Comparison of ENCODE assay signal across 9 mouse cellular contexts in genomic region chr2:163735980-163736379, GRCm38 (mm10). TPM values are rescaled to one million over a fixed set of nuclear protein-coding genes. Genes with fewer than 3 reads are reported as not detected.
DNase-seq lines count a peak whose midpoint lies in the region; ATAC-seq and TF ChIP-seq lines count a peak whose summit lies in the region.
"Had no signal": no experiment of that assay in that cellular context is flagged by ENCODE, and none has a peak within 500 bp of the region (broad histone marks: within the 10 kb centered on the region; RNA-seq: fewer than 3 reads in every experiment).

No protein-coding gene starts in this region.

- H3K9ac ChIP-seq in midbrain, embryonic 14.5 days (replicated peaks; ENCODE audit: low read length): no peak overlapping the region
- no peak overlapping the region for H3K9ac ChIP-seq in midbrain, embryonic 11.5 days (ENCODE audit: low read length)
- H3K9ac ChIP-seq in heart, embryonic 11.5 days (ENCODE audit: low read depth, low read length): no peak overlapping the region
- no peak overlapping the region for H3K9ac ChIP-seq in kidney, postnatal 0 days (ENCODE audit: low read depth, low read length)
- no peak overlapping the region for H3K9ac ChIP-seq in hindbrain, embryonic 16.5 days (ENCODE audit: low read depth, low read length)

- no peak overlapping the region for H3K4me2 ChIP-seq in midbrain, embryonic 14.5 days (ENCODE audit: low read length)
- no peak overlapping the region for H3K4me2 ChIP-seq in midbrain, embryonic 11.5 days
- H3K4me2 ChIP-seq in heart, embryonic 11.5 days: no peak overlapping the region
- H3K4me2 ChIP-seq in kidney, postnatal 0 days (ENCODE audit: low read length): no peak overlapping the region
- H3K4me2 ChIP-seq in hindbrain, embryonic 16.5 days (ENCODE audit: low read length): no peak overlapping the region

- no peak for ATAC-seq in midbrain, embryonic 14.5 days (ENCODE audit: low FRiP score, low TSS enrichment)
- ATAC-seq in midbrain, embryonic 11.5 days (ENCODE audit: low FRiP score): no peak
- peak; percentile 31; the same call in 1 of the 2 replicates for ATAC-seq in heart, embryonic 11.5 days (replicated peaks; ENCODE audit: insufficient number of reproducible peaks, low FRiP score, low TSS enrichment)
- ATAC-seq in kidney, postnatal 0 days (replicated peaks; ENCODE audit: low FRiP score, low read depth): no peak
- peak; percentile 85 for ATAC-seq in megakaryocyte progenitor cell, adult 5-6 weeks (replicated peaks; ENCODE audit: poor library complexity)
- no peak for ATAC-seq in hindbrain, embryonic 16.5 days

- peak; percentile 24 for DNase-seq in midbrain, embryonic 14.5 days
- no peak for DNase-seq in midbrain, embryonic 11.5 days (ENCODE audit: low spot score, missing footprints)
- DNase-seq in kidney, postnatal 0 days (ENCODE audit: low spot score): peak; percentile 63
- no peak for DNase-seq in cerebellum, adult 8-10 months
- no peak for DNase-seq in spleen, postnatal 14 days (ENCODE audit: low spot score in 2 of 2)
- DNase-seq: cerebellum, postnatal 36 days had no signal

- WGBS in midbrain, embryonic 14.5 days: 74% methylated on average over 6 of the region's 6 CpGs
- WGBS in midbrain, embryonic 11.5 days: 83% methylated on average over 6 of the region's 6 CpGs
- 50% methylated on average over 6 of the region's 6 CpGs for WGBS in heart, embryonic 11.5 days (ENCODE audit: insufficient replicate concordance)
- whole genome bisulfite sequencing in kidney, postnatal 0 days: 51% methylated on average over 6 of the region's 6 CpGs
- WGBS in hindbrain, embryonic 16.5 days: 56% methylated on average over 5 of the region's 6 CpGs

- H3K27ac ChIP-seq in midbrain, embryonic 14.5 days (replicated peaks; ENCODE audit: low read depth, low read length): no peak overlapping the region
- H3K27ac ChIP-seq in midbrain, embryonic 11.5 days (ENCODE audit: low read depth, low read length): no peak overlapping the region
- no peak overlapping the region for H3K27ac ChIP-seq in heart, embryonic 11.5 days (ENCODE audit: low read depth, low read length)
- peak overlapping the region; percentile 31; the same call in 1 of the 2 replicates for H3K27ac ChIP-seq in kidney, postnatal 0 days
- H3K27ac ChIP-seq in hindbrain, embryonic 16.5 days (ENCODE audit: low read depth, low read length): no peak overlapping the region

- no peak for TF ChIP-seq CTCF in kidney, postnatal 0 days (IDR thresholded peaks at IDR 0.05; ENCODE audit: low read depth)

- no peaks in the 10 kb centered on the region for H3K27me3 ChIP-seq in midbrain, embryonic 14.5 days (ENCODE audit: control insufficient read depth, insufficient read depth, low read length)
- no peaks in the 10 kb centered on the region for H3K27me3 ChIP-seq in midbrain, embryonic 11.5 days (ENCODE audit: control insufficient read depth, insufficient read depth, low read length)
- H3K27me3 ChIP-seq in heart, embryonic 11.5 days (ENCODE audit: control insufficient read depth, insufficient read depth, low read length): no peaks in the 10 kb centered on the region
- no peaks in the 10 kb centered on the region for H3K27me3 ChIP-seq in kidney, postnatal 0 days (ENCODE audit: insufficient read depth, low read length)
- H3K27me3 ChIP-seq in hindbrain, embryonic 16.5 days (replicated peaks; ENCODE audit: control insufficient read depth, insufficient read depth, low read length): no peaks in the 10 kb centered on the region

- H3K36me3 ChIP-seq in midbrain, embryonic 14.5 days (ENCODE audit: control insufficient read depth, insufficient read depth, low read length): 0 out of 2 replicates have a peak, but pooled peaks cover 3% of the 10 kb centered on the region
- H3K36me3 ChIP-seq in midbrain, embryonic 11.5 days (ENCODE audit: control insufficient read depth, insufficient read depth, low read length): no peaks in the 10 kb centered on the region
- H3K36me3 ChIP-seq in heart, embryonic 11.5 days (ENCODE audit: control insufficient read depth, insufficient read depth, low read length): no peaks in the 10 kb centered on the region
- H3K36me3 ChIP-seq in kidney, postnatal 0 days (ENCODE audit: insufficient read depth, low read length): no peaks in the 10 kb centered on the region
- no peaks in the 10 kb centered on the region for H3K36me3 ChIP-seq in hindbrain, embryonic 16.5 days (ENCODE audit: control insufficient read depth, insufficient read depth, low read length)

- H3K9me3 ChIP-seq in midbrain, embryonic 14.5 days (ENCODE audit: control insufficient read depth, low read length): no peaks in the 10 kb centered on the region
- no peaks in the 10 kb centered on the region for H3K9me3 ChIP-seq in midbrain, embryonic 11.5 days (ENCODE audit: control insufficient read depth, low read length)
- H3K9me3 ChIP-seq in heart, embryonic 11.5 days (replicated peaks; ENCODE audit: control insufficient read depth, low read length): no peaks in the 10 kb centered on the region
- no peaks in the 10 kb centered on the region for H3K9me3 ChIP-seq in kidney, postnatal 0 days (replicated peaks; ENCODE audit: low read length)
- no peaks in the 10 kb centered on the region for H3K9me3 ChIP-seq in hindbrain, embryonic 16.5 days (ENCODE audit: control insufficient read depth, low read length)

- H3K4me1 ChIP-seq in midbrain, embryonic 14.5 days (ENCODE audit: control insufficient read depth, insufficient read depth, low read length): no peaks in the 10 kb centered on the region
- no peaks in the 10 kb centered on the region for H3K4me1 ChIP-seq in midbrain, embryonic 11.5 days (ENCODE audit: control insufficient read depth, insufficient read depth, low read length)
- H3K4me1 ChIP-seq in heart, embryonic 11.5 days (ENCODE audit: control insufficient read depth, insufficient read depth, low read length): peaks cover 3% of the 10 kb centered on the region; the same call in 1 of the 2 replicates
- no peaks in the 10 kb centered on the region for H3K4me1 ChIP-seq in kidney, postnatal 0 days (replicated peaks; ENCODE audit: insufficient read depth, low read length)
- H3K4me1 ChIP-seq in hindbrain, embryonic 16.5 days (ENCODE audit: control insufficient read depth, insufficient read depth, low read depth, low read length): no peaks in the 10 kb centered on the region

- no peak overlapping the region for H3K4me3 ChIP-seq in midbrain, embryonic 14.5 days (replicated peaks; ENCODE audit: low read depth, low read length)
- H3K4me3 ChIP-seq in midbrain, embryonic 11.5 days (ENCODE audit: low read depth, low read length): no peak overlapping the region
- H3K4me3 ChIP-seq in heart, embryonic 11.5 days (ENCODE audit: low read depth, low read length): no peak overlapping the region
- no peak overlapping the region for H3K4me3 ChIP-seq in kidney, postnatal 0 days (replicated peaks; ENCODE audit: low read depth, low read length)
- H3K4me3 ChIP-seq in hindbrain, embryonic 16.5 days (ENCODE audit: low read length): no peak overlapping the region

RNA-seq across cellular contexts. Expression of gene Ada, which starts 14.1 kb away (rescaled TPM):
- 2.8 and 3.4 TPM in 2 replicates for polyA plus RNA-seq in midbrain, embryonic 14.5 days (2014; fragmentation: Nextera tagmentation; extraction: Ambion mirVana)
- 5.6 and 6.1 TPM in 2 replicates for polyA plus RNA-seq in midbrain, embryonic 11.5 days (2014; fragmentation: Nextera tagmentation; extraction: Ambion mirVana)
- polyA plus RNA-seq in heart, embryonic 11.5 days (2014; fragmentation: Nextera tagmentation; extraction: Ambion mirVana): 3.8 and 4.3 TPM in 2 replicates
- 7.7 and 9.8 TPM in 2 replicates for polyA plus RNA-seq in kidney, postnatal 0 days (2015; fragmentation: Nextera tagmentation; extraction: Ambion mirVana)
- 13.4 TPM in 2 replicates for total RNA-seq in megakaryocyte progenitor cell, adult 5-6 weeks (2015)
- 17.5 and 20.2 TPM in 2 replicates for total RNA-seq in megakaryocyte progenitor cell, adult 5-6 weeks (2017)
- 3.5 and 4.2 TPM in 2 replicates for polyA plus RNA-seq in hindbrain, embryonic 16.5 days (2015; fragmentation: Nextera tagmentation; extraction: Ambion mirVana)

Comparison
In these comparisons a context has a peak if more than half of its experiments do, and no peak if none do; other contexts are left out.
1. DNase-seq: peak in midbrain, embryonic 14.5 days (single experiment) and kidney, postnatal 0 days (single experiment); none in midbrain, embryonic 11.5 days (single experiment), cerebellum, adult 8-10 months (single experiment) and spleen, postnatal 14 days (0 of 2).
2. ATAC-seq: peak in heart, embryonic 11.5 days (single experiment) and megakaryocyte progenitor cell, adult 5-6 weeks (single experiment); none in midbrain, embryonic 14.5 days (single experiment), midbrain, embryonic 11.5 days (single experiment), kidney, postnatal 0 days (single experiment) and hindbrain, embryonic 16.5 days (single experiment).